Mouse (Mus musculus): ENCODE data around the gene Olfr623.

Gene Olfr623

GRCm38 (mm10) chr7:103663598-103663997 is at the start of gene Olfr623:
Gene Olfr623, minus strand, starts transcription at chr7:103663698.
- no peak for DNase-seq

- DNase-seq, result no peak
Measured at GRCm38 (mm10) chr7:103712024-103712423, 48.5 kb upstream of the Olfr623 start.

- DNase-seq, result no peak
Measured at GRCm38 (mm10) chr7:103699469-103699868, 36.0 kb upstream of the Olfr623 start.

GRCm38 (mm10) chr7:103682420-103682819 is 18.9 kb upstream of the Olfr623 start, which contains the start of gene Olfr625-ps1:
Gene Olfr625-ps1, plus strand, starts transcription at chr7:103682720.
- DNase-seq, result no peak

GRCm38 (mm10) chr7:103671091-103671490 is 7.6 kb upstream of the Olfr623 start, which contains the start of gene Olfr624:
Gene Olfr624, minus strand, starts transcription at chr7:103671191.
- no peak for DNase-seq

- DNase-seq, result no peak
Measured at GRCm38 (mm10) chr7:103644070-103644469, 19.4 kb downstream of the Olfr623 start.

GRCm38 (mm10) chr7:103642602-103643001 is 20.9 kb downstream of the Olfr623 start, which contains the start of gene Olfr622:
Gene Olfr622, minus strand, starts transcription at chr7:103642702.
- DNase-seq, result no peak

GRCm38 (mm10) chr7:103636795-103637194 is 26.7 kb downstream of the Olfr623 start:
- no peak for DNase-seq

- DNase-seq, result no peak
Measured at GRCm38 (mm10) chr7:103612434-103612833, 51.1 kb downstream of the Olfr623 start, which contains the start of gene Olfr620. Gene Olfr620, minus strand, starts transcription at chr7:103612534.

Measured in kidney, postnatal 10 days (tissue).